Mouse (Mus musculus) bone marrow macrophage, adult 2 months (primary cell): ENCODE measurements around the gene Csnk2a2.

Experiments
- CTCF ChIP-seq: IDR thresholded peaks from 2 replicates; pipeline ENCODE4 v1.5.1; 2012; ENCODE audit warnings: low read depth, mild to moderate bottlenecking, low read length, moderate library complexity
- POLR2A ChIP-seq: IDR thresholded peaks from 2 replicates; pipeline ENCODE4 v1.6.1; 2012; ENCODE audit warnings: mild to moderate bottlenecking, low read depth, low read length, borderline replicate concordance

- TF ChIP-seq CTCF (no peak), POLR2A (no peak)
Observed at GRCm38 (mm10) chr8:95528750-95529310, 39.0 kb upstream of the Csnk2a2 start.
